Mouse (Mus musculus) spleen, postnatal 36 days (tissue): ENCODE data around the gene Calr.

Experiments
- DNase-seq, 2 experiments: peaks; one replicate each; pipeline ENCODE4 v3.0.0; 2022; ENCODE audit warnings: low spot score in 2 of 2, mixed read lengths in 1 of 2

The Calr gene

GRCm38 (mm10) chr8:84846722-84847572, at the start of gene Calr:
Gene Calr, minus strand, starts transcription at chr8:84846934.
- DNase-seq: peak; percentile 100

GRCm38 (mm10) chr8:84895963-84896362, 49.2 kb upstream of the Calr start:
- DNase-seq: no peak

- peak; percentile 92 to 94 for DNase-seq
Measured at GRCm38 (mm10) chr8:84893709-84894134, 47.0 kb upstream of the Calr start, which contains the start of gene Gcdh. Gene Gcdh, minus strand, starts transcription at chr8:84893921.

GRCm38 (mm10) chr8:84892993-84893708, 46.4 kb upstream of the Calr start:
- no peak for DNase-seq

GRCm38 (mm10) chr8:84889141-84889540, 42.4 kb upstream of the Calr start:
- DNase-seq: no peak

GRCm38 (mm10) chr8:84888280-84888679, 41.5 kb upstream of the Calr start:
- DNase-seq: no peak

- no peak for DNase-seq
Measured at GRCm38 (mm10) chr8:84884728-84885127, 38.0 kb upstream of the Calr start.

- DNase-seq: no peak
Measured at GRCm38 (mm10) chr8:84878915-84879314, 32.2 kb upstream of the Calr start.

- DNase-seq: no peak
Measured at GRCm38 (mm10) chr8:84877297-84878035, 30.7 kb upstream of the Calr start.

- no peak for DNase-seq
Measured at GRCm38 (mm10) chr8:84874339-84874738, 27.6 kb upstream of the Calr start.

GRCm38 (mm10) chr8:84873016-84873415, 26.3 kb upstream of the Calr start:
- no peak for DNase-seq

- peak in 1 of 2 experiments; percentile 34 for DNase-seq
Measured at GRCm38 (mm10) chr8:84872309-84872965, 25.7 kb upstream of the Calr start.

GRCm38 (mm10) chr8:84871376-84872308, 24.9 kb upstream of the Calr start, which contains the start of gene Syce2:
Gene Syce2, plus strand, starts transcription at chr8:84872111.
- peak; percentile 79 to 87 for DNase-seq

- peak; percentile 88 to 93 for DNase-seq
Measured at GRCm38 (mm10) chr8:84856864-84857441, 10.2 kb upstream of the Calr start, which contains the start of gene Farsa. Gene Farsa, plus strand, starts transcription at chr8:84856989.

- no peak for DNase-seq
Measured at GRCm38 (mm10) chr8:84856434-84856833, 9.7 kb upstream of the Calr start.

- no peak for DNase-seq
Measured at GRCm38 (mm10) chr8:84847684-84848435, 1.1 kb upstream of the Calr start.

- no peak for DNase-seq
Measured at GRCm38 (mm10) chr8:84846094-84846721, 526 bp downstream of the Calr start.

GRCm38 (mm10) chr8:84845355-84846093, 1.2 kb downstream of the Calr start:
- peak; percentile 45 to 52 for DNase-seq
